Mouse (Mus musculus) gastrocnemius, adult 2 months (tissue): ENCODE data around the gene Armt1. TPM values are rescaled to one million over a fixed set of nuclear protein-coding genes. Genes with fewer than 3 reads are reported as not detected.

ENCODE experiments used
- DNase-seq: peaks from one replicate; pipeline ENCODE4 v3.0.0; 2022
- H3K27ac ChIP-seq: fragments of 200-600 bp; 2 replicates; pipeline ENCODE4 v1.8.1; 2022; ENCODE audit warnings: mild to moderate bottlenecking
- H3K4me3 ChIP-seq: fragments of 200-600 bp; 2 replicates; pipeline ENCODE4 v1.8.1; 2022; ENCODE audit warnings: mild to moderate bottlenecking, moderate library complexity
- CTCF ChIP-seq: fragments of 200-600 bp; IDR thresholded peaks from 2 replicates; pipeline ENCODE4 v1.8.1; 2022; ENCODE audit warnings: antibody characterized with exemption, mild to moderate bottlenecking, moderate library complexity
- intact Hi-C: fragments of 180-260 bp; cut with DNase I; formaldehyde crosslinking; loops from one replicate; pipeline ENCODE4 v1.15.1; 2025
- long read RNA-seq, 2 experiments: library from polyadenylated mRNA; stranded (forward); transcript quantifications; one replicate each; pipeline ENCODE4 v2.0.0; 2021
- total RNA-seq, 2 experiments: library from RNA; stranded (reverse); gene quantifications; 2 replicates each; pipeline ENCODE4 v1.2.3; 2021

Armt1 gene
- 10 to 100 TPM; 15.5 to 15.6 TPM for total RNA-seq
- long read RNA-seq, experiment 1, full-length matches to known transcripts: 17 of 19 reads
- long read RNA-seq, experiment 1, partial matches to known transcripts: 0 of 19 reads
- long read RNA-seq, experiment 1, other reads (novel, unspliced or antisense): 2 of 19 reads
- long read RNA-seq, experiment 2, transcript Armt1-201 (5 exons, 2,429 nt): major isoform, 26 of 27 reads
- long read RNA-seq, experiment 2, partial matches to known transcripts: 0 of 27 reads
- long read RNA-seq, experiment 2, other reads (novel, unspliced or antisense): 1 of 27 reads

DNA sequence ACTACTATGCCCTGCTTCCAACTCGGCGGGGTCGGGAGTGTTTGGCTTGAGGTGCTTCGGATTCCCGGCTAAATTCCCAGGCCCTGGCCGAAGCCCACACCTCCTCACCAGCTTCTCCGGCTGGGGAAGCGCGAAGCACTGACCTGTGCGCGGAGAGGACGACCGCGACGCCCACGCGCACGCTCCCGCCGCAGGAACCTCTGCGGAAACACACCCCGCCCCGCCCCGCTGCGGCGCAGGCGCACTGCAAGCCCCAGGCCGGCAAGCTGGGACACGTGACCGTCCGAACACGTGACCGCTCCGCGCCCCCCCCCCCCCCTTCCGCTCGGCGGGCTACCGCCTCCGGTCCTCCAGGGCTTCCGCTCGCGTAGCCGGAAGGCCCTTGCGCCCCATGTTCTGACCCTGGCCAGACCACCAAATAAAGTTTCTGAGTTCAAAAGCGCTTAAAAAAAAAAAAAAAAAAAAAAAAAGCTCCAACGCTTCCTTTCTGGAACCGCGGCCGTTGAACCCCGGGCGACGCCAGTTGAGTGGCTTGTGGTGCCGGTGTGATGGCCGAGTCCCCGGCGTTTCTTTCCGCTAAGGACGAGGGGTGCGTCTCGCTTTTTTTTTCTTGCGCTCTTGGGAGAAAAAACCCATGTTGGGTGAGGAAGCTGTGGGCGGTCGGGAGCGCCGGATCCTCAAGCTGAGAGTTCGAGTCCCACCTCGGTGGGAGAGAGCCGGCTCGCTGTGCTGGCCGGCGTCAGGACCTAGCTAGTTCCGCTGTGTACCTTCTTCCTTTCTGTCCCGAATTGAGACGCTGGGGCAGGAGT lies at the start of gene Armt1, which contains the start of gene Rmnd1:
Gene Armt1, plus strand, starts transcription at position 345 of the 809 bp plus-strand sequence.
Gene Rmnd1, minus strand, starts transcription at position 266 of the 809 bp plus-strand sequence.
- H3K4me3 ChIP-seq: peak within 1 kb of the TSS; percentile 96
- no peak for TF ChIP-seq CTCF
- intact Hi-C loops: loop anchor here (2.0 kb wide), 1 partner anchor 44 kb away; the partner anchor contains the start of gene Zbtb2
- peak; percentile 98 for DNase-seq
- H3K27ac ChIP-seq: peak within 1 kb of the TSS; percentile 93

DNA sequence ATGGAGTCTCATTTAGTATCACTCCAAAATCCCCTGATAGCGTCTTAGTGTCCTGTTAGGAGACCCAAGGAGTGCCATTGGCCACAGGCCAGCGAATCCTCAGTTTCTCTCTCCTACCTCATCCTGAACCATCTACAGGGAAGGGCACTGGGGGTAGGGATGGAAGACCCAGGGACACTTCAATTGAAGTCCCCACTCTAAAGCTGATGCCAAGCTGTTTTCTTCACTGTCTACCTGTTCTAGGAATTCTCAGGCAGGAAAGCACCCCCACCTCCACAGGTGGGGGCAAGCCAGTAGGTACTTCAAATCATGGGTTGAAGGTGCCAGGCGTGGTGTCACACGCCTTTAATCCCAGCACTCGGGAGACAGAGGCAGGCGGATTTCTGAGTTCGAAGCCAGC lies 48.0 kb upstream of the Armt1 start:
- no peak overlapping the region for H3K27ac ChIP-seq
- no peak for TF ChIP-seq CTCF
- DNase-seq: no peak
- no peak overlapping the region for H3K4me3 ChIP-seq
- intact Hi-C loops: no loop called here

DNA sequence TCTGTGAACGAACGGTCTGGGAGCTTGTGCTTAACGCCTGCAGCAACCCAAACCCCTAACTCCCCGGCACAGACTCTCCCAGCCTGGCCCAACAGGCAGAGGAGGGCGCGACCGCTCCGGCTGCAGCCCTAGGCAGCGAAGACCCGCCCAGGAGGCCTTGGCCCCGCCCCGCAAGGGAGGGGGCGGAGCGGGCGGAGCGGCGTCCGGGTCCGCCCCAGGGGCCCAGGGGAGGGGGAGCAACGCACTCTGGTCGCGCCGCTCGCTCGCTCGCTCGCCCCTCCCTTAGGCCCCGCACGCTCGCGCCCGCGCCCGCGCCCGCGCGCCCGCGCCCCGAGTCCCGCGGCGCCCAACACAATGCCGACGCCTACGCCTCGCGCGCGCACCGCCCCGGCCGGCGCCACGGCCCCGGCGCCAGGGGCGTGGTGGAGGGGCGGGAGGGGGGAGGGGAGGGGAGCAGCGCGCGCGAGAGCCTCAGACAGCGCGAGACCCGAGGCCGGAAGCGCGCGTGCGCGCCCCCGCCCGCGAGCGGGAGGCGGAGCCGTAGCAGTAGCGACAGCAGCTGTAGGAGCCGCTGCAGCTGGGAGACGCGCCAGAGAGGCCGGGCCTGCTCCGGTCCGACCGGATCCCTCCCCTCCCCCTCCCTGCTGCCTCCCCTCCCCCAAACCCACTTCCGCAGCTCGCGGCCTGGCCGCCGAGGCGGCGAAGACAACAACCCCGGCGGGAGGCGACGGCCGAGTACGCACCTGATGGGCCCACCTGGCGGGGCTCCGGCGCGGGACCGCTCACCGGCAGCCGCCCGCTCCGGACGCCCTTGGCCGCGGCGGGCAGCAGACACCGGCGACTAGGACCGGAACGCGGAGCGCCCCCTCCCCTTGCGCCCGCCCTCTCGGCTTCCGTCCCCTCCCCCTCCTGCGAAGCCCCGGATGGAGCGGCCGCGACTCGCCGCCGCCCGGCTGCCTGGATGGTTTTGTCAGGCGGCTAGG lies 45.4 kb upstream of the Armt1 start:
- intact Hi-C loops: no loop called here
- Histone ChIP-seq H3K27ac (peak overlapping the region; percentile 99), H3K4me3 (peak overlapping the region; percentile 99)
- TF ChIP-seq CTCF: no peak
- peak; percentile 99 for DNase-seq

DNA sequence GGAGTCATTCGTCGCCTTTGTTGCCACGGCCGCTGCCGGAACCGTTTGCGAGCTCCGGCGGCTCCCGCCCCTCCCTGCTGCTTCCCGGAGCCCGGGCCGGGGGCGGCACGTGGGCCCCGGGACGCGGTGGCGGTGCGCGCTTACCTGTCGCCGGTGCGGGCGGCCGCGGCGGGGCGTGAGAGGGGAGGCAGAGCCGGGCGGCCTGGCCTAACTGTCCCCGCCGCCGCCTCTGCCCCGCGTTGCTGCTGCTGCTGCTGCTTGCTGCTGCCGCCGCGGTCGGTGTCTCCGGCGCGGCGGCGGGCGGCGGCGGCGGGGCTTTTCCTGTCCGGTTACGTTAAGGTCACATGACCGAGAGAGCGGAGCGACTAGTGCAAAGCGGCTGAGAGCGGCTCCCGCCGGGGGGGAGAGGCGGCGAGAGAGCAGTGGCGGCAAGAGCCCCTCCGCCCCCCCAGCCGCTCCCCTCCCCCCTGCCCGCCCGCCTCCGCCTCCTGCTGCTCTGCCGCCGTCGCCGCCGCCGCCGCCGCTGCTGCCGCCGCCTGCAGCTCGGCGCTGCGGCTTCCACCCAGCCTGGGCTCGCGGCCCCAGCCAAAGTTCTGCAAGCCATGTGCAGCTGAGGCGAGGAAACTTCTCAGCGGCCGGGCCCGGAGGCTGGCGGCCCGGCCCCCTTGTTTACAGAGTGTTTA lies 44.4 kb upstream of the Armt1 start, which contains the start of gene Zbtb2:
Gene Zbtb2, minus strand, starts transcription at position 408 of the 683 bp plus-strand sequence.
- H3K27ac ChIP-seq: peak within 1 kb of the TSS; percentile 99
- DNase-seq: peak; percentile 84
- intact Hi-C loops: loop anchor here (2.0 kb wide), 1 partner anchor 45 kb away; the partner anchor contains the start of genes Armt1 and Rmnd1
- no peak for TF ChIP-seq CTCF
- peak within 1 kb of the TSS; percentile 99 for H3K4me3 ChIP-seq

DNA sequence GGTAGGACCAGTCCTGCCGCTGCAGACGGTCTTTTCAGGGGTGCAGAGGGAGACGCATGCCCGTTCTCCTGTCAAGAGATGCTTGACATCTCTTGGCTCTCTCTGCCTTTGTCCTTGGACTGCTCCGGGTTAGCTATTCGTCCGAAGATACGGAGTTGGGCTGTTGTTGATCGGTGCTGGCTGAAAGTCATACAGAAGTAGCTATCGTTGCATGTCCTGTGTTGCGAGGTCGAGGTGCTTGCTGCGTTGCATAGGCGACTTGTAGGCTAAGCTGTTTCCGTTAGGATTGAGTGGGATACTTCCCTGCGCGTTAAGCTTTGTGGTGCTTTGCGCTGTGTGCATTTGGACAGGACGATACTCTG lies 43.9 kb upstream of the Armt1 start:
- intact Hi-C loops: loop anchor here (2.0 kb wide), 1 partner anchor 44 kb away; the partner anchor contains the start of genes Armt1 and Rmnd1
- H3K27ac ChIP-seq: peak overlapping the region; percentile 99
- peak overlapping the region; percentile 99 for H3K4me3 ChIP-seq
- DNase-seq: no peak
- no peak for TF ChIP-seq CTCF

DNA sequence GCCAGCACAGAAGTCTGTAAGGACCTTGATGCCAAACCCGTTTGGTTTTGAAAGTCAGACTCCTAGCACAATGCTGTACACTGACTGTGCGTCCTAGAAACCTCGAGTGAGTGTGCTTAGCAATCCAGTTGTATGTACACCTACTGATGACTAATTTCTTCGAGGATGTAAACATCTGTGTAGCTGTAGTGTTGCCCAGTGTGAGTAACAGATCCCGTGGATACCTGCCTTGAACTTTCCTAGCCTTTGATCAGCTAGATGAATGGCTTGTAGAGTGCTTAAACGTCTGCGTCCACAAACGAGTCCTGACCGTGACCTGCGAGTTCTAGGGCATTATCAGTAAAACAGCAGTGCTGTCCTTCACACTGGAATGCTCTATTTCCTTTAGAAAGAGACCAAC lies 43.2 kb upstream of the Armt1 start:
- intact Hi-C loops: loop anchor here (2.0 kb wide), 1 partner anchor 44 kb away; the partner anchor contains the start of genes Armt1 and Rmnd1
- no peak for TF ChIP-seq CTCF
- peak overlapping the region; percentile 99 for H3K27ac ChIP-seq
- no peak for DNase-seq
- H3K4me3 ChIP-seq: peak overlapping the region; percentile 99

DNA sequence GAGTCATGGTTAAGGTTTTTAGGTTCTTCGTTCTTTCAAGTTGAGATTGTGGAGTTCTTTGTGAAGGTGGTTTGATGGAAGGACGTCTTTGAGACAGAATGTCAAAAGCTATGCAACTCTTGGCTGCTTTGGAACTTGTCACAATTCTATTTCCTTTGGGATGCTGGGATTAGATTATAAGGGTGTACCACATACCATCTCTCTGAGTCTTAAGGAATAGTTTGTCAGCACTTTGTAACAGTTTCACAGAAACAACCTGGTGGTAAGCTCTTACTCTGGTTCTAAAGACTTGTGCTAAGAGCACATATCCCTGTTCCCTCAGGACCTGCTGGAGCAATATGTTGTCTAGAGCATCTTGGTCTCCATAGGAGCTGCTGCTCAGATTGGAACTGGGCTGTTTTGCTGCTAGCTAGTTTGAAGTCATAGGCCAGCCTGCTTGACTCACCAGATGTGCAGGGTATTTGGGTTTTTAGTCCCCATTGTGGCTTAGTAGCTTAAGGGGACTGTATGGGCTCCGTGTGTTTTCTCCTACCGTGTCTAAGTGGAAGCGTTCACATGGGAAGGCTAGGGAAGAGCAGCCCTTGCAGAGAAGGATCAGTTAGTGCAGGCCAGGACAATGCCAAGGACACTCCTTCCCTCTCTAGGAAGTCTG lies 42.7 kb upstream of the Armt1 start:
- Histone ChIP-seq H3K4me3 (peak overlapping the region; percentile 99), H3K27ac (peak overlapping the region; percentile 99)
- no peak for TF ChIP-seq CTCF
- intact Hi-C loops: loop anchor here (2.0 kb wide), 1 partner anchor 43 kb away; the partner anchor contains the start of genes Armt1 and Rmnd1
- no peak for DNase-seq

DNA sequence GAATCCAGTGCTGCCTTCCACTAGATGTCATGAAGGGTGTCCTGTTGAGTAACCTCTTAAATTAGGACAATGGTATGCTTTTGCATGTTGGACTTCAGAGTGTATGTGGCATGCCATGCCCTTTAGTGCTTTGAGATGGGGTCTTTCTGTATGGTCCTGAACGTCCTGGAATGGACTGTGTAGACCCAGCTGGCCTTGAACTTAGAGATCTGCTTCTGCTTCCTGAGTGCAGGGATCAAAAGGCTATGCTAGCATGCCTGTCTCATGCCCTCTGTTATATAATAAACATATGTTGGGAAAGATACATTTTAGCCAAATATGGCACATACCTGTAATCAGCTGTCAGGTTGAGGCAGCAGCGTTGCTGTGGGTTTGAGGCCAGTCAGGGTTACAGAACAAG lies 41.7 kb upstream of the Armt1 start:
- TF ChIP-seq CTCF: no peak
- no peak for DNase-seq
- H3K4me3 ChIP-seq: no peak overlapping the region
- intact Hi-C loops: no loop called here
- peak overlapping the region; percentile 99; the same call in 1 of the 2 replicates for H3K27ac ChIP-seq

DNA sequence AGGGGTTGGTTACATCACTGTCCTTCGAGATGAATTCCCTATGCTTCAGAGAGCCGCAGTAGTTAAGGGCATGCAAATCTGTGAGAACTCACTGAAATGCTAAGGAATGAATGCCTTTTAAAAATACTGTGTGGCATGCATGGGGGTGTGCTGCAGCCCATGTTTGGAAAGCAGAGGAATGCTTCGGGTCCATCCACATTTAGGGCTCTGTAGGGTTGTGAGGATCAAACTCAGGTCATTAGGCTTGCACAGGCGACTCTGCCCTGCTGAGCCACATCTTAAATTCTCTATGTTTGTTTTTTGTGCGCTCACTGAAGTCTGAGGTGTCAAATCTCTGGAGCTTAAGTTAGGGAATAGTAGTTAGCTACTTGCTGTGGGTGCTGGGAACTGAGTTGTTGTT lies 41.2 kb upstream of the Armt1 start:
- intact Hi-C loops: no loop called here
- peak overlapping the region; percentile 9; the same call in 1 of the 2 replicates for H3K4me3 ChIP-seq
- 0 out of 2 replicates have a peak overlapping the region, but pooled peaks have one; percentile 44 for H3K27ac ChIP-seq
- no peak for TF ChIP-seq CTCF
- no peak for DNase-seq

DNA sequence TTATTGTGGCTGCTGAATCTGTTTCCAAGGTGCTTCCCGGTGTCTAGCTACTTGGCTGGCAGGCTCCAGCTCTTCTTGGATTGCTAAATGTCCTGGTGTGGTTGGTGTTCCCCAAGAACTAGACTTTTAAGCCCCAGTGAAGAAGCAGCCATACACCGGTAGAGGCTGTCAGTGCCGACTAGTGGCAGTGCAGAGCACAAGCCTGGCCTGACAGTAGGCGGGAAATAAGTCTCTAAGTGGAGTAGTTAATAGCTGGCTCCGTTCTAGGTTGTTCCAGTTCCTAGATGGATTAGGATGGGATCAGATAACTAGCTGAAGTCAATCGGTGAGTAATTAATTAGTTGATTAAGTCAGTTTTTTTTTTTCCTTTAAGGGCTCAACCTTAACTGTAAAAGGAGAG lies 40.4 kb upstream of the Armt1 start:
- DNase-seq: peak; percentile 59
- intact Hi-C loops: no loop called here
- H3K4me3 ChIP-seq: peak overlapping the region; percentile 2
- peak overlapping the region; percentile 44; the same call in 1 of the 2 replicates for H3K27ac ChIP-seq
- TF ChIP-seq CTCF: peak; percentile 70

DNA sequence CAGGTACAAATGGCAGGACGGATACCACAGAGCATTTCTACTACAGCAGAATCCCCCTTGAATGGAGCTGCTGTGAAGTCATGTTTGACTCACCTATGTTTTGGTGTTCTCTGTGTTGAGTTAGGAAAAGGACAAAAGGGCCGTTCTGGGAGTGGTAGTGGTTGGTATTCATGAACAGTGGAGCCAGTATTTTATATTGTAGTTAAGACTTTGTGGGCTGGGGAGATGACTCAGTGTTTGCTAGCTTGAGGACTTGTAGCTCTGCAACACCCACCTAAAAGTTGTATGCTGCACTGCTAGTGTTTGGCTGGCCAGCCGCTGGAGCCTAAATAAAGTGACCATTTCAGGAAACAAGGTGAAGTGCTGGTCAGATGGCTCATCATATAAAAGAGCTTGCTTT lies 36.9 kb upstream of the Armt1 start:
- no peak for DNase-seq
- H3K4me3 ChIP-seq: no peak overlapping the region
- intact Hi-C loops: no loop called here
- no peak for TF ChIP-seq CTCF
- no peak overlapping the region for H3K27ac ChIP-seq
